Comparison of ENCODE assay signal across 8 mouse cellular contexts in the genomic region with DNA sequence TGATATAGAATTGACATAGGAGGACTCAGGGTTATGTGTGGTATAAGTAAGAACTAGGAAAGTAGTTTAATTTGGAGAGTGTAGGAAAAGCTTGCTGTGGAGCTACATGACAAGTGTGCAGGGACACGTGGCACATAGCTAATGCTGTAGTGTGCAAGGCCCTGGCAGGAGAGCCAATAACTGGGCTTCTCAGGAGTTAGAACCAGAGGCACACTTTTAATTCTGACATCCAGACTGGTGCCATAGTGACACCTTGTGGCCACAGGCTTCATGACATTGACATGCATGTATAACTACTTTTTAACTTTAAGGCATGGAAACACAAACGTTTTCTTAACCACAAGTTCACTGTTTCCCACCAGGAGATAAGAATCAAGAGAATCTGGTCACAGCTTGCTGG.
DNase-seq lines count a peak whose midpoint lies in the region; ATAC-seq lines count a peak whose summit lies in the region.

No protein-coding gene starts in this region.

- no peaks in the 10 kb centered on the region for H3K27me3 ChIP-seq in embryonic facial prominence, embryonic 11.5 days (ENCODE audit: control insufficient read depth, insufficient read depth, low read length)
- no peaks in the 10 kb centered on the region for H3K27me3 ChIP-seq in heart, embryonic 10.5 days (ENCODE audit: insufficient read depth, poor library complexity, severe bottlenecking)
- 0 out of 2 replicates have a peak, but pooled peaks cover 2% of the 10 kb centered on the region for H3K27me3 ChIP-seq in neural tube, embryonic 15.5 days (replicated peaks)

- no peak overlapping the region for H3K27ac ChIP-seq in embryonic facial prominence, embryonic 11.5 days (replicated peaks; ENCODE audit: low read depth, low read length)
- no peak overlapping the region for H3K27ac ChIP-seq in heart, embryonic 10.5 days
- H3K27ac ChIP-seq in neural tube, embryonic 15.5 days (replicated peaks) = no peak overlapping the region

- WGBS in embryonic facial prominence, embryonic 11.5 days = 3% methylated on average over 2 of the region's 2 CpGs
- 6% methylated on average over 2 of the region's 2 CpGs for WGBS in heart, embryonic 10.5 days
- 3% methylated on average over 2 of the region's 2 CpGs for WGBS in neural tube, embryonic 15.5 days

- H3K9me3 ChIP-seq in embryonic facial prominence, embryonic 11.5 days (replicated peaks; ENCODE audit: control insufficient read depth, low read length) = no peaks in the 10 kb centered on the region
- H3K9me3 ChIP-seq in heart, embryonic 10.5 days = no peaks in the 10 kb centered on the region
- no peaks in the 10 kb centered on the region for H3K9me3 ChIP-seq in neural tube, embryonic 15.5 days (replicated peaks)

- peak; percentile 52; the same call in 1 of the 2 replicates for ATAC-seq in embryonic facial prominence, embryonic 11.5 days (replicated peaks; ENCODE audit: insufficient number of reproducible peaks, low FRiP score, low TSS enrichment, low read depth)
- ATAC-seq in neural tube, embryonic 15.5 days (ENCODE audit: low FRiP score) = peak; percentile 66; the same call in 1 of the 2 replicates

- no peak overlapping the region for H3K4me3 ChIP-seq in embryonic facial prominence, embryonic 11.5 days (ENCODE audit: low read depth, low read length)
- no peak overlapping the region for H3K4me3 ChIP-seq in heart, embryonic 10.5 days
- no peak overlapping the region for H3K4me3 ChIP-seq in neural tube, embryonic 15.5 days (replicated peaks)

- DNase-seq in CD8-positive naive resting alpha-beta T cell, adult 2 months (ENCODE audit: low read depth in 2 of 2, low spot score in 2 of 2) = peak; percentile 13 to 47
- peak; percentile 73 to 77 for DNase-seq in adrenal gland, postnatal 36 days
- peak; percentile 87 for DNase-seq in embryonic facial prominence, embryonic 11.5 days (ENCODE audit: low spot score)
- DNase-seq in heart, embryonic 10.5 days (ENCODE audit: low spot score) = peak; percentile 79
- DNase-seq in kidney, postnatal 25 days = peak; percentile 70 to 87
- peak; percentile 53 to 57 for DNase-seq in lung, adult 18-20 months
- peak; percentile 95 for DNase-seq in thymus, postnatal 0 days (ENCODE audit: low spot score)

- no peaks in the 10 kb centered on the region for H3K36me3 ChIP-seq in embryonic facial prominence, embryonic 11.5 days (replicated peaks; ENCODE audit: control insufficient read depth, insufficient read depth, low read depth, low read length)
- H3K36me3 ChIP-seq in heart, embryonic 10.5 days = no peaks in the 10 kb centered on the region
- no peaks in the 10 kb centered on the region for H3K36me3 ChIP-seq in neural tube, embryonic 15.5 days

- no peak overlapping the region for H3K4me2 ChIP-seq in embryonic facial prominence, embryonic 11.5 days (ENCODE audit: low read depth, low read length)
- no peak overlapping the region for H3K4me2 ChIP-seq in neural tube, embryonic 15.5 days

- H3K4me1 ChIP-seq in embryonic facial prominence, embryonic 11.5 days (ENCODE audit: control insufficient read depth, insufficient read depth, low read length) = no peaks in the 10 kb centered on the region
- peaks cover 8% of the 10 kb centered on the region; the same call in 1 of the 2 replicates for H3K4me1 ChIP-seq in heart, embryonic 10.5 days
- no peaks in the 10 kb centered on the region for H3K4me1 ChIP-seq in neural tube, embryonic 15.5 days

- H3K9ac ChIP-seq in embryonic facial prominence, embryonic 11.5 days (replicated peaks; ENCODE audit: low read length) = no peak overlapping the region
- H3K9ac ChIP-seq in neural tube, embryonic 15.5 days (replicated peaks) = no peak overlapping the region

Comparison
In these comparisons a context has a peak if more than half of its experiments do, and no peak if none do; other contexts are left out.
1. DNase-seq: peak in every context shown above with its lines; median percentile 95 in thymus, postnatal 0 days; 87 in embryonic facial prominence, embryonic 11.5 days; 79 in heart, embryonic 10.5 days; 78 in kidney, postnatal 25 days; 75 in adrenal gland, postnatal 36 days; 55 in lung, adult 18-20 months; 30 in CD8-positive naive resting alpha-beta T cell, adult 2 months.